Comparison of ENCODE assay signal across 26 mouse cellular contexts in the genomic region with DNA sequence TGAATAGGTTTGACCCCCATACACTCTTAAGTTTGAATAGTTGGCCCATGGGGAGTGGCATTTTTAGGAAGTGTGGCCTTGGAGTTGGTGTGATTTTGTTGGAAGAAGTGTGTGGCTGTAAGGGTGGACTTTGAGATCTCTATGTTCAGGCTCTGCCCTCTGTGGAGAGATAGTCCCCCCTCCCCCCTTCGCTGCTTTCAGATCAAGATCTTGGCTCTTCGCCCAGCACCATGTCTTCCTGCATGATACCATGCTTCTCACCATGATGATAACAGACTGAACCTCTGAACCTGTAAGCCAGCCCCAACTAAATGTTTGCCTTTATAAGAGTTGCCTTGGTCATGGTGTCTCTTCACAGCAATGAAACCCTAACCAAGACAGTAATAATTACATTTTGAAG. TPM values are rescaled to one million over a fixed set of nuclear protein-coding genes. Genes with fewer than 3 reads are reported as not detected.
A peak's percentile ranks its signal among the peaks of the same experiment; 100 is the strongest.
DNase-seq lines count a peak whose midpoint lies in the region; ATAC-seq and TF ChIP-seq lines count a peak whose summit lies in the region.
"Had no signal": no experiment of that assay in that cellular context is flagged by ENCODE, and none has a peak within 500 bp of the region (broad histone marks: within the 10 kb centered on the region; RNA-seq: fewer than 3 reads in every experiment).

No protein-coding gene starts in this region.

- 82% methylated on average over 2 of the region's 2 CpGs for WGBS in forebrain, embryonic 11.5 days
- 95% methylated on average over 2 of the region's 2 CpGs for WGBS in forebrain, embryonic 14.5 days

- TF ChIP-seq CTCF in MEL (IDR thresholded peaks at IDR 0.05 in 2 of 3, conservative IDR thresholded peaks at IDR 0.05 in 1 of 3; ENCODE audit: control insufficient read depth in 1 of 3, insufficient read depth in 1 of 3, low read depth in 2 of 3, low read length in 3 of 3, poor library complexity in 1 of 3, severe bottlenecking in 1 of 3), result no peak

- no peak overlapping the region for H3K4me3 ChIP-seq in forebrain, embryonic 11.5 days (ENCODE audit: low read depth, low read length)
- no peak overlapping the region for H3K4me3 ChIP-seq in forebrain, embryonic 14.5 days (ENCODE audit: low read depth, low read length)
- no peak overlapping the region for H3K4me3 ChIP-seq in MEL (ENCODE audit: control insufficient read depth in 1 of 2, insufficient read depth in 1 of 2, low read depth in 2 of 2, low read length in 2 of 2)
- H3K4me3 ChIP-seq: embryonic facial prominence, embryonic 13.5 days; embryonic facial prominence, embryonic 15.5 days; erythroblast, embryonic 14.5 days; forebrain, embryonic 10.5 days; forebrain, embryonic 13.5 days had no signal

- no peaks in the 10 kb centered on the region for H3K36me3 ChIP-seq in forebrain, embryonic 11.5 days (ENCODE audit: control insufficient read depth, insufficient read depth, low read length)
- no peaks in the 10 kb centered on the region for H3K36me3 ChIP-seq in forebrain, embryonic 14.5 days (ENCODE audit: control insufficient read depth, insufficient read depth, low read length)
- peaks cover 0 to 8% of the 10 kb centered on the region in 2 experiments; a peak in 2 of 4 replicates for H3K36me3 ChIP-seq in MEL (ENCODE audit: control insufficient read depth in 1 of 2, insufficient read depth in 2 of 2, low read length in 2 of 2)
- H3K36me3 ChIP-seq: embryonic facial prominence, embryonic 13.5 days; embryonic facial prominence, embryonic 15.5 days; forebrain, embryonic 10.5 days; G1E had no signal

- H3K9me3 ChIP-seq in forebrain, embryonic 11.5 days (ENCODE audit: control insufficient read depth, low read length), result no peaks in the 10 kb centered on the region
- no peaks in the 10 kb centered on the region for H3K9me3 ChIP-seq in forebrain, embryonic 14.5 days (replicated peaks; ENCODE audit: control insufficient read depth, low read length)
- H3K9me3 ChIP-seq in MEL (replicated peaks; ENCODE audit: insufficient read depth, low read length), result no peaks in the 10 kb centered on the region
- H3K9me3 ChIP-seq: embryonic facial prominence, embryonic 13.5 days; embryonic facial prominence, embryonic 15.5 days; forebrain, embryonic 13.5 days; G1E had no signal

- no peak for TF ChIP-seq POLR2A in MEL (IDR thresholded peaks at IDR 0.05; ENCODE audit: control insufficient read depth in 1 of 2, insufficient read depth in 1 of 2, low read depth in 1 of 2, low read length in 2 of 2, poor library complexity in 1 of 2)

- no peak overlapping the region for H3K27ac ChIP-seq in forebrain, embryonic 11.5 days (ENCODE audit: low read depth, low read length)
- no peak overlapping the region for H3K27ac ChIP-seq in forebrain, embryonic 14.5 days (ENCODE audit: low read depth, low read length)
- H3K27ac ChIP-seq in MEL (ENCODE audit: control insufficient read depth, low read depth, low read length), result no peak overlapping the region
- H3K27ac ChIP-seq: embryonic facial prominence, embryonic 13.5 days; embryonic facial prominence, embryonic 15.5 days; forebrain, embryonic 10.5 days; forebrain, embryonic 13.5 days had no signal

- H3K27me3 ChIP-seq in forebrain, embryonic 11.5 days (ENCODE audit: control insufficient read depth, insufficient read depth, low read length), result no peaks in the 10 kb centered on the region
- H3K27me3 ChIP-seq in forebrain, embryonic 14.5 days (replicated peaks; ENCODE audit: control insufficient read depth, insufficient read depth, low read length), result no peaks in the 10 kb centered on the region
- no peaks in the 10 kb centered on the region for H3K27me3 ChIP-seq in MEL (ENCODE audit: control insufficient read depth in 1 of 2, insufficient read depth in 2 of 2, low read length in 2 of 2)
- H3K27me3 ChIP-seq: CH12.LX; embryonic facial prominence, embryonic 13.5 days; embryonic facial prominence, embryonic 15.5 days; forebrain, embryonic 13.5 days had no signal

- no peaks in the 10 kb centered on the region for H3K4me1 ChIP-seq in forebrain, embryonic 11.5 days (replicated peaks; ENCODE audit: control insufficient read depth, insufficient read depth, low read length)
- no peaks in the 10 kb centered on the region for H3K4me1 ChIP-seq in forebrain, embryonic 14.5 days (ENCODE audit: control insufficient read depth, insufficient read depth, low read length)
- H3K4me1 ChIP-seq in MEL (ENCODE audit: control insufficient read depth in 1 of 2, insufficient read depth in 2 of 2, low read length in 2 of 2), result peaks cover 0 to 4% of the 10 kb centered on the region in 2 experiments; a peak in 2 of 4 replicates
- H3K4me1 ChIP-seq: embryonic facial prominence, embryonic 13.5 days; embryonic facial prominence, embryonic 15.5 days; forebrain, embryonic 10.5 days; forebrain, embryonic 13.5 days had no signal

- no peak for ATAC-seq in CD4-positive, CD25-positive, alpha-beta regulatory T cell, adult 4 months
- ATAC-seq in forebrain, embryonic 11.5 days (replicated peaks; ENCODE audit: low FRiP score), result no peak
- ATAC-seq in forebrain, embryonic 14.5 days, result no peak
- ATAC-seq: forebrain, embryonic 13.5 days; forebrain, embryonic 16.5 days had no signal

- H3K9ac ChIP-seq in forebrain, embryonic 11.5 days (ENCODE audit: low read length), result no peak overlapping the region
- no peak overlapping the region for H3K9ac ChIP-seq in forebrain, embryonic 14.5 days (ENCODE audit: low read length)
- no peak overlapping the region for H3K9ac ChIP-seq in MEL (ENCODE audit: control insufficient read depth, low read depth, low read length, poor library complexity, severe bottlenecking)
- H3K9ac ChIP-seq: embryonic facial prominence, embryonic 13.5 days; embryonic facial prominence, embryonic 15.5 days; forebrain, embryonic 13.5 days had no signal

- peak; percentile 36 for DNase-seq in CD4-positive, CD25-positive, alpha-beta regulatory T cell, adult 2 months (ENCODE audit: low read depth, low spot score)
- peak; percentile 28 for DNase-seq in forebrain, embryonic 11.5 days (ENCODE audit: low spot score)
- DNase-seq in forebrain, embryonic 14.5 days (ENCODE audit: low spot score), result no peak
- DNase-seq in MEL (ENCODE audit: low read depth, low spot score), result no peak
- DNase-seq: adrenal gland, adult 2 months; adrenal gland, postnatal 10 days; adrenal gland, postnatal 25 days; B cell, adult 2 months; cerebellum, adult 11 months; cerebellum, adult 18-20 months; cerebellum, adult 8-10 months; cerebellum, adult 9-11 months; cerebellum, postnatal 36 days; embryo, embryonic 11 days had no signal

- TF ChIP-seq EP300 in MEL (IDR thresholded peaks at IDR 0.05; ENCODE audit: low read depth in 1 of 2, low read length in 2 of 2), result peak; percentile 18 to 56; a peak in 3 of 4 replicates

- no peaks in the 10 kb centered on the region for H3K79me2 ChIP-seq in MEL (ENCODE audit: control insufficient read depth, insufficient read depth, low read length, poor library complexity)

- no peak for TF ChIP-seq RAD21 in MEL (IDR thresholded peaks at IDR 0.05; ENCODE audit: low read depth, low read length)

- H3K4me2 ChIP-seq in forebrain, embryonic 11.5 days (ENCODE audit: low read depth, low read length, severe bottlenecking), result no peak overlapping the region
- no peak overlapping the region for H3K4me2 ChIP-seq in forebrain, embryonic 14.5 days (ENCODE audit: low read length)
- H3K4me2 ChIP-seq: embryonic facial prominence, embryonic 13.5 days; embryonic facial prominence, embryonic 15.5 days; forebrain, embryonic 13.5 days had no signal

TF ChIP-seq in MEL, 35 proteins besides CTCF, POLR2A, EP300 and RAD21:
- TF ChIP-seq MAFK (IDR thresholded peaks at IDR 0.05; ENCODE audit: borderline replicate concordance, low read depth, low read length) (no peak), ETS1 (IDR thresholded peaks at IDR 0.05; ENCODE audit: low read depth, low read length) (peak; percentile 58; the same call in 1 of the 2 replicates), GATA1 (IDR thresholded peaks at IDR 0.05; ENCODE audit: low read depth, low read length) (peak; percentile 34; the same call in 1 of the 2 replicates), ZKSCAN1 (IDR thresholded peaks at IDR 0.05; ENCODE audit: low read depth, low read length) (no peak), TCF12 (IDR thresholded peaks at IDR 0.05; ENCODE audit: low read depth, low read length) (peak; percentile 38), MXI1 (IDR thresholded peaks at IDR 0.05; ENCODE audit: low read depth, low read length) (peak; percentile 16; the same call in 1 of the 2 replicates)

RNA-seq across cellular contexts. Expression of gene Golph3, which starts 29.5 kb away (rescaled TPM):
- 10 to 100 TPM; 17.8 to 30.3 TPM for polyA plus RNA-seq in CD4-positive, CD25-positive, alpha-beta regulatory T cell, adult 4 months (2017; shearing (Covaris generic))
- polyA plus RNA-seq in forebrain, embryonic 11.5 days (2014; fragmentation: Nextera tagmentation; extraction: Ambion mirVana), result 102 and 103 TPM in 2 replicates
- polyA plus RNA-seq in forebrain, embryonic 14.5 days (2014; fragmentation: Nextera tagmentation; extraction: Ambion mirVana), result 83.0 and 88.5 TPM in 2 replicates
- 99.2 and 113 TPM in 2 replicates for total RNA-seq in MEL (2012; rRNA removed)
- polyA plus RNA-seq in MEL (2012; ENCODE audit: insufficient read depth in 1 of 2, insufficient read length in 2 of 2, low read depth in 1 of 2, low replicate concordance in 2 of 2, missing spikeins in 1 of 2), result 100 to 1,000 TPM in 1 of 2 experiments, 10 to 100 TPM in 1; 81.1 to 149 TPM

RNA-seq across cellular contexts. Expression of gene 1810049J17Rik, which starts 29.9 kb away (rescaled TPM):
- not detected for polyA plus RNA-seq in CD4-positive, CD25-positive, alpha-beta regulatory T cell, adult 4 months (2017; shearing (Covaris generic))
- polyA plus RNA-seq in forebrain, embryonic 11.5 days (2014; fragmentation: Nextera tagmentation; extraction: Ambion mirVana), result 1.0 TPM in 1 of 2 replicates, not detected in the other
- 1.2 and 1.6 TPM in 2 replicates for polyA plus RNA-seq in forebrain, embryonic 14.5 days (2014; fragmentation: Nextera tagmentation; extraction: Ambion mirVana)
- 17.9 and 23.9 TPM in 2 replicates for total RNA-seq in MEL (2012; rRNA removed)
- polyA plus RNA-seq in MEL (2012; ENCODE audit: insufficient read depth in 1 of 2, insufficient read length in 2 of 2, low read depth in 1 of 2, low replicate concordance in 2 of 2, missing spikeins in 1 of 2), result not detected
- total RNA-seq: adrenal gland, postnatal 25 days had no signal
- polyA plus RNA-seq: brain, embryonic 14.5 days; embryonic facial prominence, embryonic 11.5 days; embryonic facial prominence, embryonic 13.5 days; erythroblast, embryonic 14.5 days; forebrain, embryonic 10.5 days; forebrain, embryonic 13.5 days; forebrain, embryonic 16.5 days; frontal cortex, adult 2 months had no signal

Comparison
In these comparisons a context has a peak if more than half of its experiments do, and no peak if none do; other contexts are left out.
1. DNase-seq: peak in CD4-positive, CD25-positive, alpha-beta regulatory T cell, adult 2 months (single experiment) and forebrain, embryonic 11.5 days (single experiment); none in forebrain, embryonic 14.5 days (single experiment) and MEL (single experiment).